Mouse (Mus musculus): ENCODE measurements around the gene Clps.
A peak's percentile ranks its signal among the peaks of the same experiment; 100 is the strongest.

Clps gene

GRCm38 (mm10) chr17:28518615-28519071 is 41.9 kb downstream of the Clps start:
- DNase-seq (ENCODE audit: low spot score in 2 of 2): no peak

- DNase-seq (ENCODE audit: low spot score in 2 of 2): peak; percentile 84 to 87
These were observed 42.5 kb downstream of the Clps start for GRCm38 (mm10) chr17:28517956-28518614.

- peak in 1 of 2 experiments; percentile 44 for DNase-seq (ENCODE audit: low spot score in 2 of 2)
These were observed 43.1 kb downstream of the Clps start, which contains the start of gene Fkbp5 for GRCm38 (mm10) chr17:28517441-28517955. Fkbp5 (minus strand) TSS chr17:28517527.

GRCm38 (mm10) chr17:28516881-28517280 is 43.7 kb downstream of the Clps start:
- no peak for DNase-seq (ENCODE audit: low spot score in 2 of 2)

- DNase-seq (ENCODE audit: low spot score in 2 of 2): no peak
These were observed 44.9 kb downstream of the Clps start for GRCm38 (mm10) chr17:28515431-28516341.

- DNase-seq (ENCODE audit: low spot score in 2 of 2): no peak
These were observed 46.0 kb downstream of the Clps start for GRCm38 (mm10) chr17:28514555-28514954.

- DNase-seq (ENCODE audit: low spot score in 2 of 2): no peak
These were observed 46.7 kb downstream of the Clps start for GRCm38 (mm10) chr17:28513844-28514243.

GRCm38 (mm10) chr17:28513337-28513736 is 47.2 kb downstream of the Clps start:
- DNase-seq (ENCODE audit: low spot score in 2 of 2): no peak

- DNase-seq (ENCODE audit: low spot score in 2 of 2): no peak
These were observed 47.9 kb downstream of the Clps start for GRCm38 (mm10) chr17:28512696-28513095.

GRCm38 (mm10) chr17:28511616-28512541 is 48.7 kb downstream of the Clps start:
- DNase-seq (ENCODE audit: low spot score in 2 of 2): no peak

GRCm38 (mm10) chr17:28510445-28511342 is 49.9 kb downstream of the Clps start:
- DNase-seq (ENCODE audit: low spot score in 2 of 2): no peak
